Mouse (Mus musculus) monocyte, adult 59 days (primary cell): ENCODE measurements around the gene Fkbpl. TPM values are rescaled to one million over a fixed set of nuclear protein-coding genes. Genes with fewer than 3 reads are reported as not detected.

Experiments used
- total RNA-seq, 2 experiments: library from RNA; stranded (reverse); gene quantifications; one replicate each; pipeline ENCODE4 v1.2.4; 2023

Gene Fkbpl
- total RNA-seq: 1 to 10 TPM; 7.5 to 9.4 TPM

DNA sequence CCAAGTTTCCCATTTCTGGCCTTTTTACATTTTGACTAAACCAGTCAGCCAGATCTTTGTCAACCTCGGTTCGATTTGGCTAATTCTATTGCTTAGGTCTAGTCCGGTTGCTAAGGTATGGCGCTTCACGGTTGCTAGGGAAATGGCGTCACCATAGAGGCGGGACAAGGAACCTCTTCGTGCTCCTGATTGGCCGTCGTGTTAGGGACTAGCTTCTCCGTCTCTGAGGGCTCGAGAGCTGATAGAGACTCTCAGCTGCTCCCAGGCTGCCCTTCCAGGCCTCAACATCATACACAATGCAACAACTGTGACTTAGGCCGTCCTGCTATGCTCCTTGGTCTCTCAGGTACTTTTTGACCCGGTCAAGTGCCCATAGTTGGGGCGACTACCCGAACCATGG lies at the start of gene Fkbpl:
TSS of gene Fkbpl (plus strand) at position 157 of the 400 bp plus-strand sequence.

DNA sequence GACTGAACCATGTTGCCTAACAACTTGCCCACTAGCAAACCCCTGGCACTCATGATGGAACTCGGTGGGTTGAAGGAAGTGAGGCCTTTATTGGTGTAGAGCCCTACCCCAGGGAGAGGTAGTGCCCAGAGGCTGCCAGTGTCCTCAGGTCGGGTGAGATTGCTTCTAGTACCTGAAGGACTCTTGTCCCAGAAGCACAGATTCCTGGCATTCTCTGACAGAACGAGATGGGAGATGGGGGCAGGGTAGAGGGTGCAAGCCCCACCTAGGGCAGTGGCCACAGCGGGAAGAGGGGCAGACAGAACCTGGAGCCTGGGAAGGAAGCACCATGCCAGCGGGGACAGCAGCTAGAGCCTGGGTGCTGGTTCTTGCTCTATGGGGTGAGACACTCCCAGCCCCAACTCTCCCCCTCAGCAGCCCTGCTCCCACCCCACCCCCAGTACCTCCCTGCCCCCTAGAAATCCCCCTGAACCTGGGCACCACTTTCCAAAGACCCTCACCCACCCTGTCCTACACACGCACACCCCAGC lies 46.9 kb upstream of the Fkbpl start, which contains the start of gene Ager:
TSS of gene Ager (plus strand) at position 297 of the 530 bp plus-strand sequence.

DNA sequence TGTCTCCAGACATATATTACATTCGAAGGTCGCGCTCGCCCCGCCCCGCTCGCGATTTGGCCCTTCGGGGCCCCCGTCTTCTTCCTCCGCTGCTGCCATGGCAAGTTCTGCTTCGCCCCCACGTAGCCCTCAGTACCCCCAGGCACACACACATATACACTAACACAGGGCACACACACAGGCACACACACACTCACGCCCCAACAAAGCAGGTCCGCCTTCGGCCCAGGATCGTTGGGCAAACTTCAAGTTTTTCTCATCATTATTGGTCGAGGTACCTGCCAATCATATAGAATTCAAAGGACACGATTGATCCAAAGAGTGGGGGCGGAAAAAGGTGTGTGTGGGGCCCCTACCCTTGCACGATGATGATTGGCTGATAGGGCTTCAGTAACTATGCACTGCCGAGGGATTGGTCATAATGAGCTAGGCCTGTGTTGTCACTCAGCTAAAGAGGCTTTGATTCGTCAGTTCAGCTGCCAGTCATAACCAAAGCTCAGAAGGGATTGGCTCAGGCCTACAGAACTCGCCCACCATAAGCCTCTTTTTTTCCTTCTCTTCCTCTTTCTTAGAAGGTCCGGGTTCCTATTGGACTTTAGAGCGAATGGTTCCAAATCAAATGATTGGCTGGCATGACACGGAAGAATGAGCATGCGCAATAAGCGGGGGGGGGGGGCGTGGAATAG lies 41.0 kb upstream of the Fkbpl start, which contains the start of gene Rnf5:
TSS of gene Rnf5 (minus strand) at position 316 of the 686 bp plus-strand sequence.

DNA sequence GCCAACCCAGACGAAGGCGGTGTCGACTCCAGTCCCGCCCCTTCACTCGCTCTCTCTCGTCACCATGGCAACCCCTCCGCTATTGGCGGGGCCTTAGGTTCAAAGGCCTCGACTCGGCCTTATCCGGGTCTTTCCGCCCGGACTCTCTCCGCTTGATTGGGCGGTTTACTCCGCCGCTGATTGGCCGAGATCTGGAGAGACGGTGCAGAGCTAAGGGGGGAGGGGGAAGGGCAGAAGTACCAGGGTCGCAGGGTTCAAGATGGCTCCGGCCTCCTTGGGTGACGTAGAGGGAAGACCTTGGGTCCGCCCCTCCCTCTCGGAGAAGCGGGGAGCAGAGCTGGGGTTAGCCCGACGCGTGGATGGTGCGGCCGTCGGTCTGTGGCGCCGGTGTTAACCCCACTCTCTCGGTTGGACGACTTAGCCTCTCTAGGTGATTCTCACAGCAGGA lies 40.5 kb upstream of the Fkbpl start, which contains the start of gene Agpat1:
TSS of gene Agpat1 (plus strand) at position 202 of the 448 bp plus-strand sequence.

DNA sequence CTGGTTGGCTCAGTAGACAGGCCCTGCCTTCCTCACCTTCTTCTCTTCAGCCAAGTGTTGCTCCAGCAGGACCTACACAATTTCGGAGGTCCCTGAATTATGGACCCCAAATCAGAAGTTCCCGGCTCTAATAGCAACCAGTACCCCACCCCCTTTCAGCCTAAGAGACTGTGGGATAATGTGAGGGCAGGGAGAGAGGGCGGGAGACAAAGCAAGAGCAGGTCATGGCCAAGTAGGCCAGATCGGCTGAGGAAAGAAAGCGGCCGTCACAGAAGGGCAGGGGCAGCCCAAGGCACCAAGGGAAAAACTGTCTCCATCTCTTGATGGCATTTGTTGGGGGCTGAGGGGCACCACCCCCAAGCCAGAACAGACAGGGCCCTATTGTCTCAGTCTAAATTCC lies 28.7 kb upstream of the Fkbpl start, which contains the start of gene Egfl8:
TSS of gene Egfl8 (minus strand) at position 101 of the 400 bp plus-strand sequence.

DNA sequence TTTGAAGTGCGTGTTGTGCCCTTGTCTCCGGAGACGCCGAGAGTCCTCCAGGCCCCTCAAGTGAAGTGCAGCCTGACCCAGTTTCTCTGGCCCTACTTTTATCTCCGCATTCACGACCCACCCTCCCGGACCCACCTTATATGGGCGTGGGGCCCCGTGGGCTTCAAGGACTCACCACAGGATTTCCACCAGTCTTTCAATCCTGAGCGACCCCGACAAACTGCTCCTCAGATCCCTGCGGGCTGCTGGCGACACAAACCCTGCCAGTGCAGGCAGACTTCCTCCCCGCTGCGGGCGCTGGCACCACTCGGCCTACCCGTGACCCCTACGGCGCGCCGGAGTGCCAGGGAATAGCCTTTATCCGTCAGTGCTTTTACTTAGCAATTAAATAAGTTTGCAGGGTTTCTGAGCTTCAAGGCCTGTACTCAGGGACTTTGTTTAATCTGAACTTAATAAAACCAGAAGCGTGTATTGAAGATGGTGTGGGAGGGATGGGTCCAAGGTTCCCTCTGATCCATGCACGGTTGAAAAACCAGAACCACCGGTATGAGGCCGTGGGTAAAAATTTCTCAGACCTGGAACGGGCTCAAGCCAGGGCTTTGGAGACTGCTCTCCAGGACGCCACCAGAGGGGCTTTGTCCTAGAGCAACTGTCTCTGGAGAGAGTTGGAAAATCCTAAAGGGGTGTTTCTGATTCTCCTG lies 16.5 kb upstream of the Fkbpl start, which contains the start of gene Ppt2:
TSS of gene Ppt2 (minus strand) at position 568 of the 701 bp plus-strand sequence.

DNA sequence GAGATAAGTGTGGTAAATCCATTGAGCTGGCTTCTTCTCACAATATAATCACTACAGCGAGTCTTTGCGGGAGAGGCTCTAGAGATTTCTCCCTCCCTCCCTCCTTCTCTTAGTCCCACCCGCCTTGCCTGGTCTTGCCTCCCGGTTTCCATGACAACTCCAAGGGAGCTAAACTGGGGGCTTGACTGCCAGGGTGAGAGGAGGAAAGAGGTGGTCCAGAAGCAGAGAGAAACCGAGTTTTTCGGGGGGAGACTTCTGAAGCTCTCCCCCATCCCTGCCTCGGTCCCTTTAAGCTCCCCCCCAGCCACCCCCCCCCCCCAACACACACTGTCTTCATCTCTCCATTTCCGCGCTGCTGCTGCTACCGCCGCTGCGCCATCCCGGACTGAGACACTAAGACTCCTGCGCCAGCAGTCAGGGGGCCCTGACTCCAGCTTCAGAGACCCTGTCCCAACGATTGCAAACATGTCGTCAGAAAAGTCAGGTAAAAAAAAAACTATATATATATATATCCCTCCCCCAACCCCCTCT lies 15.3 kb upstream of the Fkbpl start, which contains the start of gene Prrt1:
TSS of gene Prrt1 (plus strand) at position 313 of the 531 bp plus-strand sequence.

DNA sequence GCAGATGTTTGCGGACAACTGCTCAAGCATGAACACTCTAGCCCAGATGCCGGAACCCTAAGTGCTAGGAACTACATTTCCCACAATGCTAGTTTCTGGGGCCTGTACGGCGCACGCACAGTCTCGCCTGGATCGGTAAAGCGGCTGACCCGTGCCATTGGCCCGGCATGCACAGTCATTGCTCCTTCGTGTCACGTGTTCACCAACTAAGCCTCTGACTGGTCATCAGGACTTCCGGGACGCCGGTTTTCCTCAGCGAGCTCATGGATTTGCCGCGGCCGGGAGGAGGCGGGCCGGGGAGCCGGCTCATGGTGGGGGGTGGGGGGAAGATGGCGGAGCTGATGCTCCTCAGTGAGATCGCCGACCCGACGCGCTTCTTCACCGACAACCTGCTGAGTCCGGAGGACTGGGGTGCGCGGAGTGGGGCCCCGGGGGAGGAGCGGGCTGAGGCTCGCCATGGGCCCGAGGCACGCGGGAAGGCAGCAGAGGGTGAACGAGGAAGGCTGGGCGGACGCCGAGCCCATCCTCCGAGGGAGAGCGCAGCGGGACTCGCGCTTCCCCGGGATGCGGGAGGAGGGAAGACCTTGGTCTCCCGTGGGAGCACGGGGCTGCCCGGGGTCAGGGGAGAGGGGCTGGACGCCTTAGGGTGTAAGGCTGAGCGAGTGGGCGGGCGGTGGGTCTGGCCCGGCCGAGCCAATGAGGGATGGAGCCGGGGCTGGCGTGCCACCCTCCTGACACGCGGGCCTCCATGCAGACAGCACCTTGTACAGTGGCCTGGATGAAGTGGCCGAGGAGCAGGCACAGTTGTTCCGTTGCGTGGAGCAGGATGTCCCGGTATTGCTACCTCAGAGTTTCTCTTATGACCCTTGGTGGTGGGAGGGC lies 2.6 kb downstream of the Fkbpl start, which contains the start of gene Atf6b:
TSS of gene Atf6b (plus strand) at position 241 of the 882 bp plus-strand sequence.

DNA sequence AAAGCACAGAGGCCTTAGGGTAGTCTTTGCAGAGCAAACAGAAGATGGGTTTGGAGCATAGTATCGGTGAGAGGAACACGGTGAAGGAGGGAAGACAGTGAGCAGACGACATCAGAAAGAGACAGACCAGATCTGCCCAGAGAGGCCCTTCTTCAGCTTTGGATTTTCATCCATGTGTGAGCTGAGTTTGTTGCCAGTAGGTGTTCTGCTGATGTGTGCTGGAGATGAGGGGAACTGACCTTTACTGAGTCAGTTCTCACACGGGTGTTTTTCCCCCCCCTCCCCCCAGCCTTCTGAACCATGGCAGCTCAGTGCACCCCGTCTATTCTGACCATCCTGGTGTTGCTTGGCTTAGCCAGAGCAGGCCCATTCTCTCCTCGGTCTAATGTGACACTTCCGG lies 25.7 kb downstream of the Fkbpl start, which contains the start of gene Tnxb:
TSS of gene Tnxb (plus strand) at position 301 of the 400 bp plus-strand sequence.

Other genes starting within 250 kb of the Fkbpl start
- 1 to 10 TPM in 1 of 2 experiments, not detected in 1; 1.3 TPM for gene BC051142, start 245.9 kb upstream of the Fkbpl start, total RNA-seq
- 1 to 10 TPM; 2.7 to 3.6 TPM for gene Btnl4, start 167.4 kb upstream of the Fkbpl start, total RNA-seq
- 1 to 10 TPM; 2.4 to 2.8 TPM for gene Btnl6, start 127.4 kb upstream of the Fkbpl start, total RNA-seq
- 1 to 10 TPM; 1.2 to 1.4 TPM for gene Notch4, start 80.5 kb upstream of the Fkbpl start, total RNA-seq
- 100 to 1,000 TPM; 180 to 199 TPM for gene Gpsm3, start 55.0 kb upstream of the Fkbpl start, total RNA-seq
- 10 to 100 TPM; 54.3 to 59.8 TPM for gene Pbx2, start 53.5 kb upstream of the Fkbpl start, total RNA-seq
- 1 to 10 TPM; 3.5 to 4.1 TPM for gene Ager, start 46.9 kb upstream of the Fkbpl start, total RNA-seq
- gene Rnf5, start 41.1 kb upstream of the Fkbpl start, total RNA-seq: 10 to 100 TPM; 41.0 to 43.3 TPM
- 10 to 100 TPM; 53.8 to 60.2 TPM for gene Agpat1, start 40.5 kb upstream of the Fkbpl start, total RNA-seq
- 1 to 10 TPM; 8.9 to 9.4 TPM for gene Egfl8, start 28.8 kb upstream of the Fkbpl start, total RNA-seq
- gene Ppt2, start 16.3 kb upstream of the Fkbpl start, total RNA-seq: 100 to 1,000 TPM; 117 to 128 TPM
- 1 to 10 TPM in 1 of 2 experiments, under 1 TPM in 1; 0.79 to 1.2 TPM for gene Prrt1, start 15.2 kb upstream of the Fkbpl start, total RNA-seq
- gene Atf6b, start 2.4 kb downstream of the Fkbpl start, total RNA-seq: 100 to 1,000 TPM in 1 of 2 experiments, 10 to 100 TPM in 1; 99.5 to 108 TPM
- gene Tnxb, start 25.8 kb downstream of the Fkbpl start, total RNA-seq: under 1 TPM; 0.24 to 0.37 TPM
- 10 to 100 TPM in 1 of 2 experiments, 1 to 10 TPM in 1; 5.0 to 25.9 TPM for gene C4b, start 99.1 kb downstream of the Fkbpl start, total RNA-seq
- not detected for gene Cyp21a1, start 159.8 kb downstream of the Fkbpl start, total RNA-seq
- gene Stk19, start 192.2 kb downstream of the Fkbpl start, total RNA-seq: 10 to 100 TPM; 64.1 to 71.7 TPM
- 10 to 100 TPM; 48.5 to 48.9 TPM for gene Dxo, start 192.3 kb downstream of the Fkbpl start, total RNA-seq
- gene Skiv2l, start 205.4 kb downstream of the Fkbpl start, total RNA-seq: 10 to 100 TPM; 83.5 to 92.5 TPM
- gene Nelfe, start 205.6 kb downstream of the Fkbpl start, total RNA-seq: 10 to 100 TPM; 21.6 to 31.4 TPM
- gene Cfb, start 217.8 kb downstream of the Fkbpl start, total RNA-seq: 10 to 100 TPM; 10.9 to 15.3 TPM
- gene Zbtb12, start 234.7 kb downstream of the Fkbpl start, total RNA-seq: 1 to 10 TPM; 3.3 to 3.8 TPM
- gene Gm20547, start 237.3 kb downstream of the Fkbpl start, total RNA-seq: not detected